Mouse (Mus musculus): Measurements from ENCODE around the gene Ass1. TPM values are rescaled to one million over a fixed set of nuclear protein-coding genes. Genes with fewer than 3 reads are reported as not detected.

Gene Ass1
- total RNA-seq, 2 experiments from 2014 or later, result 20.6 to 21.2 TPM

Other genes with a start within 250 kb of the Ass1 start
- 100 to 1,000 TPM; 151 to 156 TPM for gene Ncs1, start 224.4 kb upstream of the Ass1 start, total RNA-seq (2021)
- under 1 TPM; 0.22 to 0.39 TPM for gene Hmcn2, start 155.8 kb upstream of the Ass1 start, total RNA-seq (2021)
- 10 to 100 TPM; 43.0 to 45.6 TPM for gene Fubp3, start 102.4 kb downstream of the Ass1 start, total RNA-seq (2021)
- gene Prdm12, start 169.8 kb downstream of the Ass1 start, total RNA-seq (2021), result under 1 TPM; 0.36 to 0.54 TPM
- 10 to 100 TPM; 24.2 to 26.3 TPM for gene Exosc2, start 200.5 kb downstream of the Ass1 start, total RNA-seq (2021)
- gene Abl1, start 218.2 kb downstream of the Ass1 start, total RNA-seq (2021), result 10 to 100 TPM; 39.7 to 40.5 TPM